Mouse (Mus musculus): Measurements from ENCODE around the gene Atxn7l1. TPM values are rescaled to one million over a fixed set of nuclear protein-coding genes. Genes with fewer than 3 reads are reported as not detected.

Gene Atxn7l1
- polyA plus RNA-seq, 1 experiment, result 23.7 TPM

GRCm38 (mm10) chr12:33206300-33206699 lies 58.8 kb downstream of the Atxn7l1 start:
- peak; percentile 43 for DNase-seq
- no peaks in the 10 kb centered on the region for H3K36me3 ChIP-seq (ENCODE audit: control insufficient read depth, insufficient read depth, low read length)
- peaks cover 16% of the 10 kb centered on the region; the same call in 1 of the 2 replicates for H3K4me1 ChIP-seq (ENCODE audit: control insufficient read depth, insufficient read depth, low read length)
- no peak overlapping the region for H3K27ac ChIP-seq (ENCODE audit: insufficient read depth, low read depth, low read length)
- H3K27me3 ChIP-seq (replicated peaks; ENCODE audit: control insufficient read depth, insufficient read depth, low read length), result no peaks in the 10 kb centered on the region
- no peak for TF ChIP-seq CTCF (conservative IDR thresholded peaks at IDR 0.05; ENCODE audit: insufficient read depth, insufficient read length, low read depth, low read length)
- no peak for TF ChIP-seq POLR2A (IDR thresholded peaks at IDR 0.05; ENCODE audit: low read depth, low read length)
- no peak overlapping the region for H3K4me3 ChIP-seq (ENCODE audit: insufficient read depth, low read depth, low read length)
- WGBS, result 80% methylated on average over 6 of the region's 6 CpGs

GRCm38 (mm10) chr12:33210856-33211255 lies 63.4 kb downstream of the Atxn7l1 start:
- no peak for DNase-seq
- H3K4me1 ChIP-seq (ENCODE audit: control insufficient read depth, insufficient read depth, low read length), result peaks cover 11% of the 10 kb centered on the region; the same call in 1 of the 2 replicates
- H3K27ac ChIP-seq (ENCODE audit: insufficient read depth, low read depth, low read length), result no peak overlapping the region
- no peak overlapping the region for H3K4me3 ChIP-seq (ENCODE audit: insufficient read depth, low read depth, low read length)
- H3K36me3 ChIP-seq (ENCODE audit: control insufficient read depth, insufficient read depth, low read length), result no peaks in the 10 kb centered on the region
- TF ChIP-seq CTCF (conservative IDR thresholded peaks at IDR 0.05; ENCODE audit: insufficient read depth, insufficient read length, low read depth, low read length) (no peak), POLR2A (IDR thresholded peaks at IDR 0.05; ENCODE audit: low read depth, low read length) (no peak)
- H3K27me3 ChIP-seq (replicated peaks; ENCODE audit: control insufficient read depth, insufficient read depth, low read length), result no peaks in the 10 kb centered on the region
- 77% methylated on average over 4 of the region's 4 CpGs for WGBS

GRCm38 (mm10) chr12:33218215-33218859 lies 70.8 kb downstream of the Atxn7l1 start:
- no peak for DNase-seq
- H3K27ac ChIP-seq (ENCODE audit: insufficient read depth, low read depth, low read length), result no peak overlapping the region
- H3K27me3 ChIP-seq (replicated peaks; ENCODE audit: control insufficient read depth, insufficient read depth, low read length), result no peaks in the 10 kb centered on the region
- no peak overlapping the region for H3K4me3 ChIP-seq (ENCODE audit: insufficient read depth, low read depth, low read length)
- no peaks in the 10 kb centered on the region for H3K36me3 ChIP-seq (ENCODE audit: control insufficient read depth, insufficient read depth, low read length)
- WGBS, result 92% methylated on average over 9 of the region's 9 CpGs
- no peaks in the 10 kb centered on the region for H3K4me1 ChIP-seq (ENCODE audit: control insufficient read depth, insufficient read depth, low read length)
- TF ChIP-seq POLR2A (IDR thresholded peaks at IDR 0.05; ENCODE audit: low read depth, low read length) (no peak), CTCF (conservative IDR thresholded peaks at IDR 0.05; ENCODE audit: insufficient read depth, insufficient read length, low read depth, low read length) (no peak)

GRCm38 (mm10) chr12:33219436-33219835 lies 71.9 kb downstream of the Atxn7l1 start:
- no peak for DNase-seq
- WGBS, result 80% methylated on average over 7 of the region's 7 CpGs
- Histone ChIP-seq H3K27ac (ENCODE audit: insufficient read depth, low read depth, low read length) (no peak overlapping the region), H3K27me3 (replicated peaks; ENCODE audit: control insufficient read depth, insufficient read depth, low read length) (no peaks in the 10 kb centered on the region), H3K4me1 (ENCODE audit: control insufficient read depth, insufficient read depth, low read length) (no peaks in the 10 kb centered on the region), H3K4me3 (ENCODE audit: insufficient read depth, low read depth, low read length) (no peak overlapping the region), H3K36me3 (ENCODE audit: control insufficient read depth, insufficient read depth, low read length) (no peaks in the 10 kb centered on the region)
- TF ChIP-seq POLR2A (IDR thresholded peaks at IDR 0.05; ENCODE audit: low read depth, low read length) (no peak), CTCF (conservative IDR thresholded peaks at IDR 0.05; ENCODE audit: insufficient read depth, insufficient read length, low read depth, low read length) (no peak)

- no peak for DNase-seq
- no peaks in the 10 kb centered on the region for H3K4me1 ChIP-seq (ENCODE audit: control insufficient read depth, insufficient read depth, low read length)
- H3K27me3 ChIP-seq (replicated peaks; ENCODE audit: control insufficient read depth, insufficient read depth, low read length), result no peaks in the 10 kb centered on the region
- TF ChIP-seq POLR2A (IDR thresholded peaks at IDR 0.05; ENCODE audit: low read depth, low read length) (no peak), CTCF (conservative IDR thresholded peaks at IDR 0.05; ENCODE audit: insufficient read depth, insufficient read length, low read depth, low read length) (no peak)
- no peak overlapping the region for H3K4me3 ChIP-seq (ENCODE audit: insufficient read depth, low read depth, low read length)
- H3K36me3 ChIP-seq (ENCODE audit: control insufficient read depth, insufficient read depth, low read length), result no peaks in the 10 kb centered on the region
- WGBS, result 78% methylated on average over 5 of the region's 5 CpGs
- no peak overlapping the region for H3K27ac ChIP-seq (ENCODE audit: insufficient read depth, low read depth, low read length)
Observed at GRCm38 (mm10) chr12:33220081-33220480, 72.6 kb downstream of the Atxn7l1 start.

- Histone ChIP-seq H3K36me3 (ENCODE audit: control insufficient read depth, insufficient read depth, low read length) (no peaks in the 10 kb centered on the region), H3K4me1 (ENCODE audit: control insufficient read depth, insufficient read depth, low read length) (no peaks in the 10 kb centered on the region), H3K27ac (ENCODE audit: insufficient read depth, low read depth, low read length) (no peak overlapping the region), H3K27me3 (replicated peaks; ENCODE audit: control insufficient read depth, insufficient read depth, low read length) (no peaks in the 10 kb centered on the region), H3K4me3 (ENCODE audit: insufficient read depth, low read depth, low read length) (no peak overlapping the region)
- 74% methylated on average over 11 of the region's 11 CpGs for WGBS
- TF ChIP-seq CTCF (conservative IDR thresholded peaks at IDR 0.05; ENCODE audit: insufficient read depth, insufficient read length, low read depth, low read length), result no peak
- no peak for TF ChIP-seq POLR2A (IDR thresholded peaks at IDR 0.05; ENCODE audit: low read depth, low read length)
- DNase-seq, result peak; percentile 23
Observed at GRCm38 (mm10) chr12:33220509-33221051, 73.1 kb downstream of the Atxn7l1 start.

- no peaks in the 10 kb centered on the region for H3K27me3 ChIP-seq (replicated peaks; ENCODE audit: control insufficient read depth, insufficient read depth, low read length)
- no peaks in the 10 kb centered on the region for H3K4me1 ChIP-seq (ENCODE audit: control insufficient read depth, insufficient read depth, low read length)
- H3K27ac ChIP-seq (ENCODE audit: insufficient read depth, low read depth, low read length), result no peak overlapping the region
- H3K36me3 ChIP-seq (ENCODE audit: control insufficient read depth, insufficient read depth, low read length), result no peaks in the 10 kb centered on the region
- DNase-seq, result no peak
- H3K4me3 ChIP-seq (ENCODE audit: insufficient read depth, low read depth, low read length), result no peak overlapping the region
- 67% methylated on average over 7 of the region's 7 CpGs for WGBS
- no peak for TF ChIP-seq POLR2A (IDR thresholded peaks at IDR 0.05; ENCODE audit: low read depth, low read length)
- TF ChIP-seq CTCF (conservative IDR thresholded peaks at IDR 0.05; ENCODE audit: insufficient read depth, insufficient read length, low read depth, low read length), result no peak
Observed at GRCm38 (mm10) chr12:33222187-33222586, 74.7 kb downstream of the Atxn7l1 start.

Measured in kidney, adult 2 months (tissue).